Mouse (Mus musculus): ENCODE measurements at regions not wholly inside any gene's neighbourhood (a gene's known extent, or its start where the extent isn't known, plus 50 kb on each side); places are given as distances from the start of the nearest gene placed in this dataset.

- Histone ChIP-seq H3K4me1 (ENCODE audit: control insufficient read depth, insufficient read depth, low read length) (peaks cover 53% of the 10 kb centered on the region), H3K27ac (ENCODE audit: insufficient read depth, low read depth, low read length) (no peak overlapping the region), H3K4me3 (ENCODE audit: insufficient read depth, low read length) (no peak overlapping the region)
- TF ChIP-seq CTCF (IDR thresholded peaks at IDR 0.05; ENCODE audit: low read depth, low read length) (no peak), POLR2A (IDR thresholded peaks at IDR 0.05; ENCODE audit: borderline replicate concordance, low read depth, low read length) (no peak)
These were observed 68.6 kb downstream of the Tomm20 start for GRCm38 (mm10) chr8:126877039-126877365.

GRCm38 (mm10) chr8:126876300-126877038 lies 69.2 kb downstream of the Tomm20 start:
- H3K4me3 ChIP-seq (ENCODE audit: insufficient read depth, low read length) = no peak overlapping the region
- H3K27ac ChIP-seq (ENCODE audit: insufficient read depth, low read depth, low read length) = no peak overlapping the region
- H3K4me1 ChIP-seq (ENCODE audit: control insufficient read depth, insufficient read depth, low read length) = peaks cover 53% of the 10 kb centered on the region
- TF ChIP-seq CTCF (IDR thresholded peaks at IDR 0.05; ENCODE audit: low read depth, low read length) (0 out of 2 replicates have a peak, but pooled peaks have one; percentile 12), POLR2A (IDR thresholded peaks at IDR 0.05; ENCODE audit: borderline replicate concordance, low read depth, low read length) (no peak)

- Histone ChIP-seq H3K4me3 (ENCODE audit: insufficient read depth, low read length) (no peak overlapping the region), H3K27ac (ENCODE audit: insufficient read depth, low read depth, low read length) (no peak overlapping the region), H3K4me1 (ENCODE audit: control insufficient read depth, insufficient read depth, low read length) (peaks cover 52% of the 10 kb centered on the region)
- TF ChIP-seq POLR2A (IDR thresholded peaks at IDR 0.05; ENCODE audit: borderline replicate concordance, low read depth, low read length) = no peak
- no peak for TF ChIP-seq CTCF (IDR thresholded peaks at IDR 0.05; ENCODE audit: low read depth, low read length)
These were observed 70.0 kb downstream of the Tomm20 start for GRCm38 (mm10) chr8:126875491-126876155.

- no peak overlapping the region for H3K27ac ChIP-seq (ENCODE audit: insufficient read depth, low read depth, low read length)
- peaks cover 51% of the 10 kb centered on the region for H3K4me1 ChIP-seq (ENCODE audit: control insufficient read depth, insufficient read depth, low read length)
These were observed 70.8 kb downstream of the Tomm20 start for GRCm38 (mm10) chr8:126874846-126875245.

GRCm38 (mm10) chr8:126874126-126874730 lies 71.4 kb downstream of the Tomm20 start:
- H3K27ac ChIP-seq (ENCODE audit: insufficient read depth, low read depth, low read length) = no peak overlapping the region; the same call in 1 of the 2 replicates
- H3K4me3 ChIP-seq (ENCODE audit: insufficient read depth, low read length) = no peak overlapping the region
- peaks cover 55% of the 10 kb centered on the region for H3K4me1 ChIP-seq (ENCODE audit: control insufficient read depth, insufficient read depth, low read length)
- TF ChIP-seq CTCF (IDR thresholded peaks at IDR 0.05; ENCODE audit: low read depth, low read length) (no peak), POLR2A (IDR thresholded peaks at IDR 0.05; ENCODE audit: borderline replicate concordance, low read depth, low read length) (no peak)

More at GRCm38 (mm10) chr8:126874846-126875245, 70.8 kb downstream of the Tomm20 start:
- TF ChIP-seq POLR2A (IDR thresholded peaks at IDR 0.05; ENCODE audit: borderline replicate concordance, low read depth, low read length) (no peak), CTCF (IDR thresholded peaks at IDR 0.05; ENCODE audit: low read depth, low read length) (no peak)
- H3K4me3 ChIP-seq (ENCODE audit: insufficient read depth, low read length) = no peak overlapping the region

GRCm38 (mm10) chr8:126873306-126873705 lies 72.3 kb downstream of the Tomm20 start:
- TF ChIP-seq CTCF (IDR thresholded peaks at IDR 0.05; ENCODE audit: low read depth, low read length) (no peak), POLR2A (IDR thresholded peaks at IDR 0.05; ENCODE audit: borderline replicate concordance, low read depth, low read length) (no peak)
- Histone ChIP-seq H3K27ac (ENCODE audit: insufficient read depth, low read depth, low read length) (peak overlapping the region; percentile 98), H3K4me3 (ENCODE audit: insufficient read depth, low read length) (no peak overlapping the region), H3K4me1 (ENCODE audit: control insufficient read depth, insufficient read depth, low read length) (peaks cover 61% of the 10 kb centered on the region)

GRCm38 (mm10) chr8:126872574-126872973 lies 73.1 kb downstream of the Tomm20 start:
- Histone ChIP-seq H3K4me3 (ENCODE audit: insufficient read depth, low read length) (no peak overlapping the region), H3K4me1 (ENCODE audit: control insufficient read depth, insufficient read depth, low read length) (peaks cover 66% of the 10 kb centered on the region), H3K27ac (ENCODE audit: insufficient read depth, low read depth, low read length) (peak overlapping the region; percentile 98)
- TF ChIP-seq POLR2A (IDR thresholded peaks at IDR 0.05; ENCODE audit: borderline replicate concordance, low read depth, low read length) (no peak), CTCF (IDR thresholded peaks at IDR 0.05; ENCODE audit: low read depth, low read length) (no peak)

GRCm38 (mm10) chr8:126872133-126872532 lies 73.5 kb downstream of the Tomm20 start:
- peaks cover 69% of the 10 kb centered on the region for H3K4me1 ChIP-seq (ENCODE audit: control insufficient read depth, insufficient read depth, low read length)
- H3K4me3 ChIP-seq (ENCODE audit: insufficient read depth, low read length) = no peak overlapping the region
- no peak for TF ChIP-seq POLR2A (IDR thresholded peaks at IDR 0.05; ENCODE audit: borderline replicate concordance, low read depth, low read length)
- no peak for TF ChIP-seq CTCF (IDR thresholded peaks at IDR 0.05; ENCODE audit: low read depth, low read length)
- H3K27ac ChIP-seq (ENCODE audit: insufficient read depth, low read depth, low read length) = peak overlapping the region; percentile 98

GRCm38 (mm10) chr8:126869464-126869850 lies 76.2 kb downstream of the Tomm20 start:
- peaks cover 80% of the 10 kb centered on the region for H3K4me1 ChIP-seq (ENCODE audit: control insufficient read depth, insufficient read depth, low read length)
- H3K27ac ChIP-seq (ENCODE audit: insufficient read depth, low read depth, low read length) = peak overlapping the region; percentile 99
- H3K4me3 ChIP-seq (ENCODE audit: insufficient read depth, low read length) = no peak overlapping the region
- TF ChIP-seq POLR2A (IDR thresholded peaks at IDR 0.05; ENCODE audit: borderline replicate concordance, low read depth, low read length) = no peak
- no peak for TF ChIP-seq CTCF (IDR thresholded peaks at IDR 0.05; ENCODE audit: low read depth, low read length)

All from bone marrow macrophage, adult 2 months (primary cell).